Mouse (Mus musculus): ENCODE measurements around the gene Sorcs2. TPM values are rescaled to one million over a fixed set of nuclear protein-coding genes. Genes with fewer than 3 reads are reported as not detected.
"Not testable (repeated sequence)": the region's sequence is repeated elsewhere in the genome, so short reads cannot be mapped to it uniquely, and the experiment has no call there.

Gene Sorcs2
- total RNA-seq, 2 experiments from 2014 or later: 35.8 to 38.1 TPM

- peak in 1 of 2 experiments; percentile 43 for DNase-seq (ENCODE audit: low spot score in 2 of 2)
Observed at GRCm38 (mm10) chr5:36252746-36253504, 145.0 kb downstream of the Sorcs2 start.

GRCm38 (mm10) chr5:36248022-36248421, 149.9 kb downstream of the Sorcs2 start:
- DNase-seq (ENCODE audit: low spot score in 2 of 2): no peak

- DNase-seq (ENCODE audit: low spot score in 2 of 2): not testable (repeated sequence)
Observed at GRCm38 (mm10) chr5:36237526-36237925, 160.4 kb downstream of the Sorcs2 start.

- DNase-seq (ENCODE audit: low spot score in 2 of 2): no peak
Observed at GRCm38 (mm10) chr5:36230301-36230780, 167.6 kb downstream of the Sorcs2 start.

GRCm38 (mm10) chr5:36228405-36229370, 169.3 kb downstream of the Sorcs2 start:
- DNase-seq (ENCODE audit: low spot score in 2 of 2): no peak

GRCm38 (mm10) chr5:36226296-36226695, 171.6 kb downstream of the Sorcs2 start:
- peak in 1 of 2 experiments; percentile 45 for DNase-seq (ENCODE audit: low spot score in 2 of 2)

- DNase-seq (ENCODE audit: low spot score in 2 of 2): no peak
Observed at GRCm38 (mm10) chr5:36225855-36226254, 172.1 kb downstream of the Sorcs2 start.

GRCm38 (mm10) chr5:36223787-36224186, 174.2 kb downstream of the Sorcs2 start:
- peak; percentile 55 to 73 for DNase-seq (ENCODE audit: low spot score in 2 of 2)

GRCm38 (mm10) chr5:36220626-36221025, 177.3 kb downstream of the Sorcs2 start:
- no peak for DNase-seq (ENCODE audit: low spot score in 2 of 2)

- no peak for DNase-seq (ENCODE audit: low spot score in 2 of 2)
Observed at GRCm38 (mm10) chr5:36220105-36220504, 177.8 kb downstream of the Sorcs2 start.

- DNase-seq (ENCODE audit: low spot score in 2 of 2): no peak
Observed at GRCm38 (mm10) chr5:36213310-36213709, 184.6 kb downstream of the Sorcs2 start.

GRCm38 (mm10) chr5:36208803-36209202, 189.1 kb downstream of the Sorcs2 start:
- DNase-seq (ENCODE audit: low spot score in 2 of 2): no peak

- DNase-seq (ENCODE audit: low spot score in 2 of 2): no peak
Observed at GRCm38 (mm10) chr5:36205397-36205796, 192.5 kb downstream of the Sorcs2 start.

GRCm38 (mm10) chr5:36203916-36204315, 194.0 kb downstream of the Sorcs2 start, which contains the start of gene Psapl1:
Psapl1 (plus strand) TSS chr5:36204021.
- DNase-seq (ENCODE audit: low spot score in 2 of 2): no peak

- no peak for DNase-seq (ENCODE audit: low spot score in 2 of 2)
Observed at GRCm38 (mm10) chr5:36203421-36203820, 194.5 kb downstream of the Sorcs2 start.

GRCm38 (mm10) chr5:36202781-36203180, 195.2 kb downstream of the Sorcs2 start:
- DNase-seq (ENCODE audit: low spot score in 2 of 2): no peak

- DNase-seq (ENCODE audit: low spot score in 2 of 2): no peak
Observed at GRCm38 (mm10) chr5:36199519-36199918, 198.4 kb downstream of the Sorcs2 start.

GRCm38 (mm10) chr5:36195436-36195835, 202.5 kb downstream of the Sorcs2 start:
- no peak for DNase-seq (ENCODE audit: low spot score in 2 of 2)

- no peak for DNase-seq (ENCODE audit: low spot score in 2 of 2)
Observed at GRCm38 (mm10) chr5:36194631-36195030, 203.3 kb downstream of the Sorcs2 start.

- DNase-seq (ENCODE audit: low spot score in 2 of 2): no peak
Observed at GRCm38 (mm10) chr5:36192677-36193076, 205.3 kb downstream of the Sorcs2 start.

- DNase-seq (ENCODE audit: low spot score in 2 of 2): no peak
Observed at GRCm38 (mm10) chr5:36191876-36192275, 206.1 kb downstream of the Sorcs2 start.

- no peak for DNase-seq (ENCODE audit: low spot score in 2 of 2)
Observed at GRCm38 (mm10) chr5:36191285-36191684, 206.7 kb downstream of the Sorcs2 start.
